Mouse (Mus musculus) small intestine, adult 2 months (tissue): ENCODE data around the gene Gltpd2.

ENCODE experiments used
- CTCF ChIP-seq: fragments of 200-500 bp; IDR thresholded peaks from 2 replicates; pipeline ENCODE4 v1.5.1; 2012; ENCODE audit warnings: low read depth, mild to moderate bottlenecking, control low read depth, inconsistent platforms, low read length, moderate library complexity, mixed read lengths; ENCODE audit not compliant: insufficient replicate concordance, insufficient read length; ENCODE audit errors: extremely low read depth
- POLR2A ChIP-seq: fragments of 200-500 bp; IDR thresholded peaks from 2 replicates; pipeline ENCODE4 v1.6.1; 2012; ENCODE audit warnings: low read depth, mild to moderate bottlenecking, control low read depth, inconsistent platforms, low read length, moderate library complexity

- no peak for TF ChIP-seq CTCF
- no peak for TF ChIP-seq POLR2A
Measured at GRCm38 (mm10) chr11:70532839-70533238, 13.8 kb downstream of the Gltpd2 start, which contains the start of gene Gm40193.
